10 mouse cellular contexts compared by ENCODE assay signal in genomic region chr12:75845070-75845469, GRCm38 (mm10).
"Had no signal": no experiment of that assay in that cellular context is flagged by ENCODE, and none has a peak within 500 bp of the region (broad histone marks: within the 10 kb centered on the region; RNA-seq: fewer than 3 reads in every experiment).

No protein-coding gene starts in this region.

- DNase-seq: kidney, postnatal 14 days; left cerebral cortex, postnatal 4 days; lung, adult 18-20 months; right cerebral cortex, postnatal 14 days; thymus, postnatal 36 days had no signal

- H3K27me3 ChIP-seq: limb, embryonic 13.5 days; midbrain, embryonic 12.5 days; neural tube, embryonic 13.5 days had no signal

- H3K36me3 ChIP-seq: midbrain, embryonic 12.5 days; neural tube, embryonic 13.5 days had no signal

- H3K9me3 ChIP-seq: limb, embryonic 13.5 days; midbrain, embryonic 12.5 days; neural tube, embryonic 13.5 days had no signal

- H3K4me2 ChIP-seq: limb, embryonic 13.5 days; midbrain, embryonic 12.5 days; neural tube, embryonic 13.5 days had no signal

- H3K27ac ChIP-seq: limb, embryonic 13.5 days; liver, embryonic 14.5 days; midbrain, embryonic 12.5 days; neural tube, embryonic 13.5 days had no signal

- ATAC-seq: midbrain, embryonic 16.5 days had no signal

- H3K4me3 ChIP-seq: limb, embryonic 13.5 days; midbrain, embryonic 12.5 days; neural tube, embryonic 13.5 days had no signal

- H3K4me1 ChIP-seq: limb, embryonic 13.5 days had no signal

- H3K9ac ChIP-seq: limb, embryonic 13.5 days; liver, embryonic 14.5 days; midbrain, embryonic 12.5 days; neural tube, embryonic 13.5 days had no signal
